Mouse (Mus musculus) retina, adult 2 months (tissue): Measurements from ENCODE around the gene Flvcr2.

Experiments used
- DNase-seq: peaks from one replicate; pipeline ENCODE4 v3.0.0-alpha.2; 2012; ENCODE audit warnings: low read depth, low spot score

Gene Flvcr2

DNA sequence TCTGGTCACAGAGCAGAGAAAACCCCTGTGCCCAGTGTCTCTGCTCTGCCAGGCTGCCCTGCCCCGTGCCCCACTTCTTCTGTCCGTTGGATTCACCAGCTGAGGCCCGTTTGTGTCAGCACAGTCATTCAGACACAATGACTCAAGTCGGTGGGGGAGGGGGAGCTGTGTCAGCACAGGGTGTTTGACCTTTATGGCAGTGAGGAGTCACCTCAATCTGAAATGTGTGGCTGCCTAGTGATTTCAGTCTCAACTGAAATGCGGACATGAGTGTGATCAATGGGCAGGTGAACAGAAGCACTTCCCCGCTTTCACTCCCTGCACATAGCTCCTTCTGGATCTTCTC is 16.4 kb upstream of the Flvcr2 start:
- no peak for DNase-seq

- DNase-seq = no peak
Measured at GRCm38 (mm10) chr12:85736203-85736602, 10.1 kb upstream of the Flvcr2 start.

GRCm38 (mm10) chr12:85736960-85737359 is 9.4 kb upstream of the Flvcr2 start:
- no peak for DNase-seq

- DNase-seq = no peak
Measured at GRCm38 (mm10) chr12:85746696-85747219, 419 bp downstream of the Flvcr2 start.

DNA sequence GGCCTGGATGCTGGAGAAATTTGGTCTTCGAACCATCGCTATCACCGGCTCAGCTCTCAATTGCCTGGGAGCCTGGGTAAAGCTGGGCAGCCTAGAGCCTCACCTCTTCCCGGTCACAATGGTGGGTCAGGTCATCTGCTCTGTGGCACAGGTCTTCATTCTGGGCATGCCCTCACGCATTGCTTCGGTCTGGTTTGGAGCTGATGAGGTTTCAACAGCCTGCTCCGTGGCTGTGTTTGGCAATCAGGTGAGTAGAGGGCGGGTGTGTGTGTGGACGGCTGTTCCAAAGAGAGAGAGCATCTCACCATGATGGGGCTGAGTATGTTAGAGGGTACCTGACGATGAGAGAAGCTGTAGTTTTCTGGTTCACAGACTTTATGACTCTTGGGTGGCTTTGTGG is 1.0 kb downstream of the Flvcr2 start:
- DNase-seq = no peak

GRCm38 (mm10) chr12:85749861-85750260 is 3.5 kb downstream of the Flvcr2 start:
- DNase-seq = no peak

DNA sequence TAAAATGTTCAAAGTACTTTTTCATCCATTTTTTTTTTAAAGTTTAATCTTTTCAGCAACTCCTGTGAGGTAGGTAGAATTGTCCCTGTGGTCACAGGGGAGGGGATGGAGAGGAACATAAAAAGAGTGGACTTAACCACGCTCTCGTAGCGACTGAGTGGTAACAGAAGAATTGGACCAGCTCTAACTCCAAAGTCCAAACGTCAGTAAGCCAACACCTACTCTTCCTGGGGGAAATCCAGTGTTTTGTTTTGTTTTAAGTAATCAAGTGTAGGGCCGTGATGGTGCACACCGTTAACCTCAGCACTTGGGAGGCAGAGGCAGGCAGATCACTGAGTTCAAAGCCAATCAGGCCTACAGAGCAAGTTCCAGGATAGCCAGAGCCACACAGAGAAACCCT is 5.8 kb downstream of the Flvcr2 start:
- DNase-seq = no peak

DNA sequence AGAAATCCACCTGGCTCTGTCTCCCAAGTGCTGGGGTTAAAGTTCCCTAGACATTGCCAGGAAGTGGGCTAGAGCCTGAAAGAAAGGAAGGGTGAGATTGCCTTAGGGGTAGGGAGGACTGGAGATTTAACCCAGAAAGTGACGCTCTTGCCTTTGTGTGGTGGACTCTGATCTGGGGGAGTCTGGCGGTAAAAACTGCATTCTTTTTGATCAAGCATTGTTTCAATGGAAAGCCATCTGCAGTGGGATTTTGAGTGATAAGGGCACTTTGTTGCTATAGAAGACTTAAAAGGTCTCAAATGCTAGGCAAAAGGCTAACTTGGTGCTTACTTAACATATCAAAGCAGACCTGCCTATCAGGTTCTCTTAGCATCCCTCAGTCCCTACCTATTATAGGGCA is 6.9 kb downstream of the Flvcr2 start:
- DNase-seq = no peak

- no peak for DNase-seq
Measured at GRCm38 (mm10) chr12:85754611-85755265, 8.4 kb downstream of the Flvcr2 start.

DNA sequence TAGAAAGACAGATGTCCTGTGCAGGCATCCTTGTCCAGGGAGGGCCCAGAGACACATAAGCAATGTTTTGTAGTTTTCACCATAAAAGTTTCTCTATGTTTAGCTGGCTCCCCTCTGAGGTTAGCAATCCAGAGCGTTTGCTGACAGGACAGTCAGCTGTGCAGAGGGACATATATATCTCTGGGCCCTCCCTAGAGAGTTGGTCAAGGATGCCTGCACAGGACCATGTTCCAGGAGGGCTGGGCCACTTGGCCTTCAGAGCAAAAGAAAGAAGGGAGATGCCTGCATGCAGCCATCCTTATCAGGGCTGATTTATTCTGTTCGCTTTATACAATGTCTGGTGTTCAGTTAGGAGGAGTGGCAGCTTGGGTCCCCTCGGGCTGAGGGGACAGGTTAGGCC is 10.1 kb downstream of the Flvcr2 start:
- no peak for DNase-seq

DNA sequence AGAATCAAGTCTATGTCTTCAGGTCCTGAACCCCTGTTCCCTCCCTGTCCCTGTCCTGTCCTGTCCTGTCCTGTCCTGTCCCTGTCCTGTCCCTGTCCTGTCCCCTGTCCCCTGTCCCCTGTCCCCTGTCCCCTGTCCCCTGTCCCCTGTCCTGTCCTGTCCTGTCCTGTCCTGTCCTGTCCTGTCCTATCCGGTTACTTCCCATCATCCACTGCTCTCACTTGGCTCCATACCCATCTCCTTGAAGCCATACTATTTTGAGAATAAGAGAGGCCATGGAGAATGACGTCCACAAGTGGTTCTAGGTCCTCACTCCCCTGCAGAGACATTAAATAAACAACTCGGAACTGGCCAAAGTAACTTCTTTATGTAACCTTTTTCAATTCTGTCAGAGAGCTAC is 10.7 kb downstream of the Flvcr2 start:
- DNase-seq = no peak

DNA sequence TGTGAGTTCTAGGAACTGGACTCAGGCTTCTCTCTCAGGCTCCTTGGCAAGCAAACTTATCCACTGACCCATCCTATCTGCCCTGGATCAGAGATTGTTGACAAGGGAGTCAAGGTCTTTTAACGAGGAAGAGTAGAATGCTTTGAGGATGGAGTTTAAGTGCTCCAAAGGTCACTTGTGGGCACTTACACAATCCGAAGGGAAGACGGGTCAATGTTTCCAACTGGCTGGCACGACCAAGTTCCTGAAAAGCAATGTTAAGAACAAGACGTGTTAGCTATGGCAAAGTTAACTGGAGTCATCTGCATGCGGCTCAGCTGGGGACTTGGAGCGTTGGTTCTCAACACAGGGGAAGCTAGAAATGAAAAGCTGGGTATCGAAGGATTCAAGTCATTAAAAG is 12.4 kb downstream of the Flvcr2 start:
- DNase-seq = no peak

- no peak for DNase-seq
Measured at GRCm38 (mm10) chr12:85761471-85761870, 15.1 kb downstream of the Flvcr2 start.

GRCm38 (mm10) chr12:85764686-85765085 is 18.3 kb downstream of the Flvcr2 start:
- DNase-seq = no peak

- no peak for DNase-seq
Measured at GRCm38 (mm10) chr12:85766287-85766686, 19.9 kb downstream of the Flvcr2 start.

DNA sequence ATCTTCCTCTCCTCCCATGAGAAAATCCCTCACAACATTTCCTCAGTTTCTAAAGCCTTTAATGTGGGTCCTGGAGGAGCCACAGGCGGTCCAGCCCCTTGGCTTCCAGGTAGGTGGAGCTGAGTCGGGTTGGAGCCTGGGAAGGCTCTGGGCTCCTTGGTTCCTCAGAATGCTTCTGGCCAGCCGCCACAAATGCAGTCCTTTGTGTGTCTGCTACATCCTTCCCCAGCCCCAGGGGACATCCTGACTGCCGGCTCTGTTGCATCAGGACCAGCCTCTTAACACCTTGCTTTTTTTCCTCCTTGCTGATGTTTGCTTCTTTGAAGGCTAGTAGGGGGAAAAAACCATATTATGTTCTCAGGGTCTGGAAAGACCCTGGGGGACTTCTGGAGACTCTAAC is 21.4 kb downstream of the Flvcr2 start:
- DNase-seq = no peak

- DNase-seq = no peak
Measured at GRCm38 (mm10) chr12:85771356-85771755, 25.0 kb downstream of the Flvcr2 start.

- DNase-seq = no peak
Measured at GRCm38 (mm10) chr12:85778962-85779361, 32.6 kb downstream of the Flvcr2 start.

DNA sequence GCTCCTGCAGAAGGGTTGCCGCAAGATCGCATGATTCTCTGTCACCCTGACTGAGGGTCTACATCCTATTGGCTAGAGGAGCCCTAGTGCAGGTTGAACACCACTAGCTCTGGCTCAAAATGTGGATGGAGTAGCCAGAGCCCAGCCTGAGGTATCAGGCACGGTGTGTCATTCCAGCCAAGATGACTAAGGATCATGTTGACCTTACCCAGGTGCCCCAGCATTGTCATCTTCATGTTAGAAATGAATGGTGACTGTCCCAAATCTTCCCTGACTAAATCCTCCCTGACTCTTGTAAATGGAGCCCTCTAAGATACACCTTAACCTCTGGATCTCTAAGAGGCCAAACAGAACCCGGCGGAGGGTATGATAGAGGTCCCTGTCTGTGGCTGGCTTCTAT is 33.4 kb downstream of the Flvcr2 start:
- DNase-seq = no peak

DNA sequence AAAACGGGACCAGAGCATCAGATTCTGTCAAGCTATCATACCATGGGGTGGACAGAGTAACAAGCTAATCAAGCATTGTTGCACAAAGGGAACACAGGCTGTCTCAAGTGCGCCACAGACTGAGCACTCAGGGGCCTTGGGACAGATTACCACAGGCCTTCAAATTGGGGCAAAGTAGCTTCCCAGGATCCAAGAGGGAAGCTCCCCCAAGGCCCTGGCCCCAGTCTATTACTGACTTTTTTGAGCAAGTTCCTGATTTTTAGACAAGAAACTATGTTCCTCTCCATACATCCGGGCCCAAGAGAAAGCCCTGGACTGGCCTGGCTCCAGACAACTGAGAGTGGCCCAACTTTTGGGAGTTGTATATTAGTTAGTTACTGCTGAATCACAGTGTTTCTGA is 35.3 kb downstream of the Flvcr2 start:
- no peak for DNase-seq

DNA sequence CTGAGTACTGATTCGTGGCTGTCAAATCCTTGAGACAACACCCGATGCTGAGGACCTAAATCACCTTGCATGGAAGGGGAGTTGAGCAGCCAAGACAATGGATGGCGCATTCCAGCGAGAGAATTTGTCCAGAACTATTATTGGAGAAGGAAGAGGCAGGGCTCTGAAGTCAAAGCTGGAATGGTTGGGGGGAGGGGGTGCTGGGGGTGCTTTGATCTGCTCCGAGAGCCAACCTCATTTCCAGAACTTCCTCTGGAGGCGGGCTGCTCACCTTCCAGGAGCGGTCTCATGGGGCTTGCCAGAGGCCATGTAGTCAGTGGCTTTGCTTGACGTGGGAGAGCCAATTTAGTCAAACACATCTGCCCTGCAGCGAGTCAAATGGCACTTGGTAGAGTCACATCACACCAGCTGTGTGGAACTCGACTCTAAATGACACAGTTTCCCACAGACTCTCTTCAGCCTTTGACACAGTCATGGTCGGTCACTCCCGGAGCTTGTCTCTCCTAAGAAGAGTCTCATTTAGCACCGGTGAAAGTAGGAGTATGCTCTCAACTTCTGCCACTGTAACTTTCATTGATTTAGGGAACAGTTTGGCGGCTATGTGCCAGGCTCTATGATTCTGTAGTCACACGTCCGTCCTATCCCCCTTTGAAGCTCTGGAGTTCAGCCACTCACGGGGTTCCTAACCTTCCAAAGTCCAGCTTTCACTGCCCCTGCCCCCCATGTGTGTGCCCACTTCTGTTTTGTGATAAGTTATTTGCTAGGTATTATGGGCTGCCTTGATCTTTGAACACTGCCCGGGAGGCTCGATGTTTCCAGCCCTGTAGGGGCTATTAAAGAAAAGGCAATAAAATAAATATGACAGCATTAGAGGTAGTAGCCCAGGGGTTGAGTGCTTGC is 38.8 kb downstream of the Flvcr2 start:
- DNase-seq = no peak

DNA sequence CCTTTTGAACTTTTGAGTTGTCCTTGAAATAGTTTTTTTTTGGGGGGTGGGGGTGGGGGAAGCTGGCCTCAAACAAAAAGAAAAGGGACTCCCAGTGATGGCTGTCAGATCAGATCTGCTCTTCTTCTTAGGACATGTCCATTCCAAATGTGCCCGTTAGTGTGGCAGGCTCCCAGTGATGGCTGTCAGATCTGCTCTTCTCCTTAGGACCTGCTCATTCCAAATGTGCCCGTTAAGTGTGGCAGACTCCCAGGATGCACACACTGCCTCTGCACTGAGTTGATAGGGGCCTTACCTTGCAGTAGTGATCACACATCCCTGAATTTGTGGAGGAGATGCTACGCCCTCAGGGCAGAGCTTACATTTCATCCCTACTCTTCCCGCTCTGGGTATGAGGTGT is 45.8 kb downstream of the Flvcr2 start:
- no peak for DNase-seq

DNA sequence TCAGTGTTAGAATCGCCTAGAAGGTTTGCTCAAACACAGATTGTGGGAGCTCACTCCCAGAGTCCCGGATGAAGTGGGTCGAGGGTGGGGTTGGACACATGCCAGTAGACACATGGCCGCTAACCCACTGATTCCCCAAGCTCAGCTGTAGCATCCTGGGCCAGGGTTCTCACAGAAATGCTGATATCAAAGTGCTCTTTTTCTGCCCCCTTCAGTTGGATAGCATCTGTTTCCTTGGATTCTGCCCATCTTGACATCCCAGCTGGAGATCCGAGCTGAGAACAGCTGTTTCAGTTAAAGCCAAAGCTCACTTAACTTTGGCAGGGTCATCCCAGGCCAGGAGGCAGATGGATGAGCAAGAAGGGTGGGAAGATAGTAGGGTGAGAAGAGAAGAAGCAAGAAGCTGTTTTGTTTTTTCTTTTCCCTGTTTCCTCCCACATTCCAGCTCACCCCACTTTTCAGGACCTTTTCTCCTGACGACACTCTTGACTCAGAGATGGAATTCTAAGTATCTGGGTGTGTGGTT is 46.5 kb downstream of the Flvcr2 start:
- DNase-seq = no peak
